Mouse (Mus musculus): ENCODE results near the gene 3110040N11Rik.

Gene 3110040N11Rik

GRCm38 (mm10) chr7:81824906-81825305 lies 35.6 kb upstream of the 3110040N11Rik start:
- Histone ChIP-seq H3K27me3 (ENCODE audit: insufficient read depth, low read length) (0 out of 2 replicates have a peak, but pooled peaks cover 2% of the 10 kb centered on the region), H3K9me3 (ENCODE audit: low read length) (no peaks in the 10 kb centered on the region), H3K4me3 (replicated peaks; ENCODE audit: low read length) (no peak overlapping the region), H3K36me3 (ENCODE audit: insufficient read depth, low read length) (peaks cover 10% of the 10 kb centered on the region; the same call in 1 of the 2 replicates), H3K4me1 (replicated peaks; ENCODE audit: low read depth, low read length) (peaks cover 32% of the 10 kb centered on the region)
- TF ChIP-seq NANOG (IDR thresholded peaks at IDR 0.05; ENCODE audit: borderline replicate concordance, low read length) (no peak), CTCF (conservative IDR thresholded peaks at IDR 0.05; ENCODE audit: low read length) (no peak), POU5F1 (IDR thresholded peaks at IDR 0.05; ENCODE audit: borderline replicate concordance, low read length) (no peak)

- Histone ChIP-seq H3K36me3 (ENCODE audit: insufficient read depth, low read length) (peaks cover 23% of the 10 kb centered on the region), H3K27me3 (ENCODE audit: insufficient read depth, low read length) (no peaks in the 10 kb centered on the region), H3K4me1 (replicated peaks; ENCODE audit: low read depth, low read length) (no peaks in the 10 kb centered on the region), H3K4me3 (replicated peaks; ENCODE audit: low read length) (no peak overlapping the region), H3K9me3 (ENCODE audit: low read length) (no peaks in the 10 kb centered on the region)
- TF ChIP-seq NANOG (IDR thresholded peaks at IDR 0.05; ENCODE audit: borderline replicate concordance, low read length) (no peak), CTCF (conservative IDR thresholded peaks at IDR 0.05; ENCODE audit: low read length) (no peak), POU5F1 (IDR thresholded peaks at IDR 0.05; ENCODE audit: borderline replicate concordance, low read length) (no peak)
These were observed 16.8 kb upstream of the 3110040N11Rik start for GRCm38 (mm10) chr7:81806067-81806466.

GRCm38 (mm10) chr7:81788536-81788935 lies 742 bp downstream of the 3110040N11Rik start:
- Histone ChIP-seq H3K4me1 (replicated peaks; ENCODE audit: low read depth, low read length) (peaks cover 20% of the 10 kb centered on the region), H3K36me3 (ENCODE audit: insufficient read depth, low read length) (peaks cover 20% of the 10 kb centered on the region), H3K27me3 (ENCODE audit: insufficient read depth, low read length) (no peaks in the 10 kb centered on the region), H3K9me3 (ENCODE audit: low read length) (no peaks in the 10 kb centered on the region), H3K4me3 (replicated peaks; ENCODE audit: low read length) (peak overlapping the region; percentile 89)
- TF ChIP-seq POU5F1 (IDR thresholded peaks at IDR 0.05; ENCODE audit: borderline replicate concordance, low read length): no peak
- no peak for TF ChIP-seq NANOG (IDR thresholded peaks at IDR 0.05; ENCODE audit: borderline replicate concordance, low read length)
- TF ChIP-seq CTCF (conservative IDR thresholded peaks at IDR 0.05; ENCODE audit: low read length): no peak

GRCm38 (mm10) chr7:81777667-81778218 lies 11.5 kb downstream of the 3110040N11Rik start:
- Histone ChIP-seq H3K9me3 (ENCODE audit: low read length) (0 out of 2 replicates have a peak, but pooled peaks cover 3% of the 10 kb centered on the region), H3K4me1 (replicated peaks; ENCODE audit: low read depth, low read length) (peaks cover 21% of the 10 kb centered on the region), H3K4me3 (replicated peaks; ENCODE audit: low read length) (no peak overlapping the region), H3K27me3 (ENCODE audit: insufficient read depth, low read length) (no peaks in the 10 kb centered on the region), H3K36me3 (ENCODE audit: insufficient read depth, low read length) (peaks cover 9% of the 10 kb centered on the region)
- TF ChIP-seq CTCF (conservative IDR thresholded peaks at IDR 0.05; ENCODE audit: low read length): 0 out of 2 replicates have a peak, but pooled peaks have one; percentile 15
- no peak for TF ChIP-seq NANOG (IDR thresholded peaks at IDR 0.05; ENCODE audit: borderline replicate concordance, low read length)

- Histone ChIP-seq H3K4me1 (replicated peaks; ENCODE audit: low read depth, low read length) (peaks cover 37% of the 10 kb centered on the region), H3K4me3 (replicated peaks; ENCODE audit: low read length) (no peak overlapping the region), H3K36me3 (ENCODE audit: insufficient read depth, low read length) (peaks cover 14% of the 10 kb centered on the region), H3K9me3 (ENCODE audit: low read length) (0 out of 2 replicates have a peak, but pooled peaks cover 2% of the 10 kb centered on the region), H3K27me3 (ENCODE audit: insufficient read depth, low read length) (no peaks in the 10 kb centered on the region)
- no peak for TF ChIP-seq NANOG (IDR thresholded peaks at IDR 0.05; ENCODE audit: borderline replicate concordance, low read length)
- no peak for TF ChIP-seq CTCF (conservative IDR thresholded peaks at IDR 0.05; ENCODE audit: low read length)
- no peak for TF ChIP-seq POU5F1 (IDR thresholded peaks at IDR 0.05; ENCODE audit: borderline replicate concordance, low read length)
These were observed 14.0 kb downstream of the 3110040N11Rik start for GRCm38 (mm10) chr7:81775325-81775724.

GRCm38 (mm10) chr7:81772786-81773539 lies 16.3 kb downstream of the 3110040N11Rik start:
- Histone ChIP-seq H3K4me3 (replicated peaks; ENCODE audit: low read length) (no peak overlapping the region), H3K9me3 (ENCODE audit: low read length) (no peaks in the 10 kb centered on the region), H3K27me3 (ENCODE audit: insufficient read depth, low read length) (no peaks in the 10 kb centered on the region), H3K36me3 (ENCODE audit: insufficient read depth, low read length) (peaks cover 25% of the 10 kb centered on the region), H3K4me1 (replicated peaks; ENCODE audit: low read depth, low read length) (peaks cover 37% of the 10 kb centered on the region)
- TF ChIP-seq POU5F1 (IDR thresholded peaks at IDR 0.05; ENCODE audit: borderline replicate concordance, low read length): no peak
- TF ChIP-seq NANOG (IDR thresholded peaks at IDR 0.05; ENCODE audit: borderline replicate concordance, low read length): no peak

GRCm38 (mm10) chr7:81763110-81763845 lies 26.0 kb downstream of the 3110040N11Rik start:
- H3K4me1 ChIP-seq (replicated peaks; ENCODE audit: low read depth, low read length): peaks cover 22% of the 10 kb centered on the region
- peaks cover 13% of the 10 kb centered on the region for H3K36me3 ChIP-seq (ENCODE audit: insufficient read depth, low read length)
- no peaks in the 10 kb centered on the region for H3K27me3 ChIP-seq (ENCODE audit: insufficient read depth, low read length)
- TF ChIP-seq NANOG (IDR thresholded peaks at IDR 0.05; ENCODE audit: borderline replicate concordance, low read length) (no peak), POU5F1 (IDR thresholded peaks at IDR 0.05; ENCODE audit: borderline replicate concordance, low read length) (no peak), CTCF (conservative IDR thresholded peaks at IDR 0.05; ENCODE audit: low read length) (peak; percentile 33)
- no peaks in the 10 kb centered on the region for H3K9me3 ChIP-seq (ENCODE audit: low read length)
- peak overlapping the region; percentile 97 for H3K4me3 ChIP-seq (replicated peaks; ENCODE audit: low read length)
